Mouse (Mus musculus) ES-E14 (cell line): ENCODE measurements around the gene Fam129c. TPM values are rescaled to one million over a fixed set of nuclear protein-coding genes. Genes with fewer than 3 reads are reported as not detected.

ENCODE experiments used
- DNase-seq: peaks from one replicate; pipeline ENCODE4 v3.0.0-alpha.2; 2013; ENCODE audit warnings: low read depth, low spot score
- H3K27ac ChIP-seq: 2 replicates; pipeline ENCODE4 v1.5.1; 2012; ENCODE audit warnings: low read depth, mild to moderate bottlenecking, low read length, moderate library complexity, mixed read lengths; ENCODE audit not compliant: poor library complexity, insufficient read depth, severe bottlenecking
- H3K36me3 ChIP-seq: 2 replicates; pipeline ENCODE4 v1.6.1; 2012; ENCODE audit warnings: mild to moderate bottlenecking, low read length, moderate library complexity, mixed read lengths; ENCODE audit not compliant: control insufficient read depth, poor library complexity, insufficient read depth, severe bottlenecking
- H3K4me1 ChIP-seq, 2 experiments: fragments of 150-350 bp in 1 of 2; sonication (generic) in 1 of 2; 2 replicates each; pipeline ENCODE4 v1.6.1; 2012; ENCODE audit warnings: low read length in 2 of 2, mild to moderate bottlenecking in 1 of 2, mixed read lengths in 1 of 2; ENCODE audit not compliant: control insufficient read depth in 2 of 2, insufficient read depth in 2 of 2, poor library complexity in 1 of 2
- H3K4me3 ChIP-seq, 2 experiments: fragments of 150-350 bp in 1 of 2; sonication (generic) in 1 of 2; 2 replicates each; pipeline ENCODE4 v1.5.1; 2012; ENCODE audit warnings: low read length in 2 of 2, low read depth in 1 of 2, mild to moderate bottlenecking in 1 of 2, mixed read lengths in 1 of 2; ENCODE audit not compliant: insufficient read depth in 1 of 2, poor library complexity in 1 of 2, severe bottlenecking in 1 of 2
- H3K9ac ChIP-seq: 2 replicates; pipeline ENCODE4 v1.6.1; 2012; ENCODE audit warnings: low read depth, mild to moderate bottlenecking, low read length, mixed read lengths; ENCODE audit not compliant: poor library complexity, insufficient read depth, severe bottlenecking
- H3K9me3 ChIP-seq: fragments of 150-350 bp; sonication (generic); 2 replicates; pipeline ENCODE4 v1.6.1; 2012; ENCODE audit warnings: low read depth, mild to moderate bottlenecking, low read length; ENCODE audit not compliant: control insufficient read depth, insufficient read depth
- CHD2 ChIP-seq: IDR thresholded peaks from 2 replicates; pipeline ENCODE4 v1.6.1; 2014; ENCODE audit warnings: mild to moderate bottlenecking, low read depth, low read length, inconsistent platforms
- HCFC1 ChIP-seq: IDR thresholded peaks from 2 replicates; pipeline ENCODE4 v1.6.1; 2012; ENCODE audit warnings: low read length, inconsistent platforms, borderline replicate concordance; ENCODE audit not compliant: insufficient read depth
- MAFK ChIP-seq: IDR thresholded peaks from 2 replicates; pipeline ENCODE4 v1.6.1; 2014; ENCODE audit warnings: mild to moderate bottlenecking, low read depth, low read length, inconsistent platforms; ENCODE audit not compliant: insufficient read depth
- ZC3H11A ChIP-seq: IDR thresholded peaks from 2 replicates; pipeline ENCODE4 v1.6.1; 2012; ENCODE audit warnings: low read depth, mild to moderate bottlenecking, inconsistent platforms, low read length, borderline replicate concordance
- ZNF384 ChIP-seq: IDR thresholded peaks from 2 replicates; pipeline ENCODE4 v1.6.1; 2012; ENCODE audit warnings: low read depth, low read length, inconsistent platforms
- in situ Hi-C, 2 experiments: fragments of 600-800 bp; cut with MboI; formaldehyde crosslinking; loops; one replicate each; pipeline ENCODE4 v1.15.1; 2025; ENCODE audit warnings: low sequenced_read_pairs in 2 of 2, inconsistent platforms in 1 of 2; ENCODE audit not compliant: unreplicated experiment in 2 of 2
- total RNA-seq: library from RNA; depleted of rRNA; stranded (reverse); fragments of 300-350 nt; gene quantifications from 2 replicates; pipeline ENCODE4 v1.2.3, GENCODE M21; 2012

The Fam129c gene
- total RNA-seq, 1 experiment = 9.0 TPM

GRCm38 (mm10) chr8:71558071-71558957, 39.1 kb upstream of the Fam129c start, which contains the start of gene Tmem221:
Gene Tmem221, minus strand, starts transcription at chr8:71558871.
- TF ChIP-seq ZC3H11A = no peak
- no peak for TF ChIP-seq MAFK
- no peak for TF ChIP-seq ZNF384
- TF ChIP-seq HCFC1 = no peak
- no peak for TF ChIP-seq CHD2
- DNase-seq = no peak
- Histone ChIP-seq H3K4me1 (no peaks in the 10 kb centered on the region; a peak in 1 of 4 replicates), H3K36me3 (no peaks in the 10 kb centered on the region), H3K9ac (peak within 1 kb of the TSS; percentile 70), H3K4me3 (peak within 1 kb of the TSS; percentile 73 to 74), H3K9me3 (no peaks in the 10 kb centered on the region), H3K27ac (no peak within 1 kb of the TSS)
- in situ Hi-C loops = no loop called here

- DNase-seq = peak; percentile 99
- no peaks in the 10 kb centered on the region; a peak in 1 of 4 replicates for H3K4me1 ChIP-seq
- no peaks in the 10 kb centered on the region for H3K36me3 ChIP-seq
- peak overlapping the region; percentile 73 to 74 for H3K4me3 ChIP-seq
- no peak overlapping the region for H3K27ac ChIP-seq
- TF ChIP-seq ZC3H11A (no peak), HCFC1 (no peak), CHD2 (no peak), ZNF384 (no peak)
- no peaks in the 10 kb centered on the region for H3K9me3 ChIP-seq
- in situ Hi-C loops = no loop called here
- peak overlapping the region; percentile 70 for H3K9ac ChIP-seq
Measured at GRCm38 (mm10) chr8:71558958-71559690, 38.3 kb upstream of the Fam129c start.

- no peak overlapping the region for H3K27ac ChIP-seq
- in situ Hi-C loops = no loop called here
- no peaks in the 10 kb centered on the region for H3K9me3 ChIP-seq
- H3K36me3 ChIP-seq = no peaks in the 10 kb centered on the region
- DNase-seq = no peak
- TF ChIP-seq ZNF384 = no peak
- TF ChIP-seq CHD2 = no peak
- no peak for TF ChIP-seq HCFC1
- no peak for TF ChIP-seq MAFK
- no peak for TF ChIP-seq ZC3H11A
- H3K4me3 ChIP-seq = no peak overlapping the region
- H3K4me1 ChIP-seq = no peaks in the 10 kb centered on the region; a peak in 1 of 4 replicates
- H3K9ac ChIP-seq = no peak overlapping the region
Measured at GRCm38 (mm10) chr8:71560071-71560470, 37.4 kb upstream of the Fam129c start.

GRCm38 (mm10) chr8:71560765-71561164, 36.7 kb upstream of the Fam129c start:
- H3K9me3 ChIP-seq = no peaks in the 10 kb centered on the region
- H3K27ac ChIP-seq = no peak overlapping the region
- no peak for TF ChIP-seq CHD2
- TF ChIP-seq MAFK = no peak
- no peak for TF ChIP-seq HCFC1
- no peak for TF ChIP-seq ZNF384
- TF ChIP-seq ZC3H11A = no peak
- in situ Hi-C loops = no loop called here
- no peak for DNase-seq
- H3K4me1 ChIP-seq = no peaks in the 10 kb centered on the region; a peak in 1 of 4 replicates
- no peak overlapping the region for H3K4me3 ChIP-seq
- no peaks in the 10 kb centered on the region for H3K36me3 ChIP-seq
- H3K9ac ChIP-seq = no peak overlapping the region
